Mouse (Mus musculus): ENCODE data around the gene Scn10a. TPM values are rescaled to one million over a fixed set of nuclear protein-coding genes. Genes with fewer than 3 reads are reported as not detected.

Scn10a gene
- total and polyA plus RNA-seq, 2 experiments from 2014 or later, result 0.10 to 0.16 TPM

GRCm38 (mm10) chr9:119578311-119578635 is 140.8 kb downstream of the Scn10a start:
- Histone ChIP-seq H3K9ac (peak overlapping the region; percentile 49), H3K4me1 (ENCODE audit: insufficient read depth) (peaks cover 9% of the 10 kb centered on the region; the same call in 1 of the 2 replicates), H3K27ac (ENCODE audit: low read depth, low read length) (no peak overlapping the region), H3K27me3 (ENCODE audit: insufficient read depth, low read length) (peaks cover 23% of the 10 kb centered on the region), H3K36me3 (ENCODE audit: insufficient read depth) (no peaks in the 10 kb centered on the region), H3K9me3 (ENCODE audit: low read length) (no peaks in the 10 kb centered on the region), H3K4me2 (ENCODE audit: low read depth) (peak overlapping the region; percentile 91), H3K4me3 (ENCODE audit: low read depth, low read length) (peak overlapping the region; percentile 51)
- 2% methylated on average over 23 of the region's 24 CpGs for WGBS
- DNase-seq, result no peak
- no peak for TF ChIP-seq CTCF (IDR thresholded peaks at IDR 0.05; ENCODE audit: low read depth)
- no peak for ATAC-seq

GRCm38 (mm10) chr9:119576977-119577376 is 142.1 kb downstream of the Scn10a start:
- no peak overlapping the region for H3K27ac ChIP-seq (ENCODE audit: low read depth, low read length)

GRCm38 (mm10) chr9:119575732-119576131 is 143.4 kb downstream of the Scn10a start:
- 66% methylated on average over 9 of the region's 9 CpGs for WGBS
- Histone ChIP-seq H3K36me3 (ENCODE audit: insufficient read depth) (no peaks in the 10 kb centered on the region), H3K4me3 (ENCODE audit: low read depth, low read length) (no peak overlapping the region), H3K27ac (ENCODE audit: low read depth, low read length) (no peak overlapping the region), H3K4me2 (ENCODE audit: low read depth) (no peak overlapping the region), H3K4me1 (ENCODE audit: insufficient read depth) (peaks cover 16% of the 10 kb centered on the region; the same call in 1 of the 2 replicates), H3K9ac (no peak overlapping the region), H3K9me3 (ENCODE audit: low read length) (no peaks in the 10 kb centered on the region), H3K27me3 (ENCODE audit: insufficient read depth, low read length) (peaks cover 24% of the 10 kb centered on the region)
- no peak for TF ChIP-seq CTCF (IDR thresholded peaks at IDR 0.05; ENCODE audit: low read depth)
- DNase-seq, result no peak
- ATAC-seq, result no peak

More at GRCm38 (mm10) chr9:119576977-119577376, 142.1 kb downstream of the Scn10a start:
- Histone ChIP-seq H3K4me1 (ENCODE audit: insufficient read depth) (peaks cover 16% of the 10 kb centered on the region; the same call in 1 of the 2 replicates), H3K9ac (no peak overlapping the region), H3K4me2 (ENCODE audit: low read depth) (no peak overlapping the region), H3K9me3 (ENCODE audit: low read length) (no peaks in the 10 kb centered on the region), H3K4me3 (ENCODE audit: low read depth, low read length) (no peak overlapping the region), H3K36me3 (ENCODE audit: insufficient read depth) (no peaks in the 10 kb centered on the region), H3K27me3 (ENCODE audit: insufficient read depth, low read length) (peaks cover 24% of the 10 kb centered on the region)
- ATAC-seq (no peak), DNase-seq (no peak)
- TF ChIP-seq CTCF (IDR thresholded peaks at IDR 0.05; ENCODE audit: low read depth), result no peak
- 82% methylated on average over 2 of the region's 2 CpGs for WGBS

GRCm38 (mm10) chr9:119574366-119574765 is 144.8 kb downstream of the Scn10a start:
- WGBS, result 75% methylated on average over 7 of the region's 7 CpGs
- Histone ChIP-seq H3K9me3 (ENCODE audit: low read length) (no peaks in the 10 kb centered on the region), H3K4me3 (ENCODE audit: low read depth, low read length) (no peak overlapping the region), H3K4me1 (ENCODE audit: insufficient read depth) (peaks cover 16% of the 10 kb centered on the region; the same call in 1 of the 2 replicates), H3K9ac (no peak overlapping the region), H3K36me3 (ENCODE audit: insufficient read depth) (no peaks in the 10 kb centered on the region), H3K4me2 (ENCODE audit: low read depth) (no peak overlapping the region), H3K27me3 (ENCODE audit: insufficient read depth, low read length) (peaks cover 24% of the 10 kb centered on the region), H3K27ac (ENCODE audit: low read depth, low read length) (no peak overlapping the region)
- no peak for TF ChIP-seq CTCF (IDR thresholded peaks at IDR 0.05; ENCODE audit: low read depth)
- DNase-seq, result no peak
- no peak for ATAC-seq

- ATAC-seq (peak; percentile 17; the same call in 1 of the 2 replicates), DNase-seq (no peak)
- H3K36me3 ChIP-seq (ENCODE audit: insufficient read depth), result no peaks in the 10 kb centered on the region
These were observed 146.1 kb downstream of the Scn10a start for GRCm38 (mm10) chr9:119573009-119573408.

GRCm38 (mm10) chr9:119571411-119571888 is 147.7 kb downstream of the Scn10a start:
- H3K27me3 ChIP-seq (ENCODE audit: insufficient read depth, low read length), result peaks cover 10% of the 10 kb centered on the region; the same call in 1 of the 2 replicates
- H3K9me3 ChIP-seq (ENCODE audit: low read length), result no peaks in the 10 kb centered on the region
- ATAC-seq (peak; percentile 69), DNase-seq (peak; percentile 42)
- no peak for TF ChIP-seq CTCF (IDR thresholded peaks at IDR 0.05; ENCODE audit: low read depth)
- peak overlapping the region; percentile 31; the same call in 1 of the 2 replicates for H3K9ac ChIP-seq
- H3K4me1 ChIP-seq (ENCODE audit: insufficient read depth), result 0 out of 2 replicates have a peak, but pooled peaks cover 9% of the 10 kb centered on the region
- peak overlapping the region; percentile 1 for H3K4me3 ChIP-seq (ENCODE audit: low read depth, low read length)
- H3K36me3 ChIP-seq (ENCODE audit: insufficient read depth), result no peaks in the 10 kb centered on the region
- WGBS, result 2% methylated on average over 15 of the region's 15 CpGs
- peak overlapping the region; percentile 44 for H3K4me2 ChIP-seq (ENCODE audit: low read depth)
- no peak overlapping the region for H3K27ac ChIP-seq (ENCODE audit: low read depth, low read length)

More at GRCm38 (mm10) chr9:119573009-119573408, 146.1 kb downstream of the Scn10a start:
- Histone ChIP-seq H3K4me2 (ENCODE audit: low read depth) (no peak overlapping the region), H3K9me3 (ENCODE audit: low read length) (no peaks in the 10 kb centered on the region), H3K4me1 (ENCODE audit: insufficient read depth) (0 out of 2 replicates have a peak, but pooled peaks cover 9% of the 10 kb centered on the region), H3K27me3 (ENCODE audit: insufficient read depth, low read length) (peaks cover 17% of the 10 kb centered on the region), H3K9ac (no peak overlapping the region), H3K4me3 (ENCODE audit: low read depth, low read length) (no peak overlapping the region), H3K27ac (ENCODE audit: low read depth, low read length) (no peak overlapping the region)
- no peak for TF ChIP-seq CTCF (IDR thresholded peaks at IDR 0.05; ENCODE audit: low read depth)
- WGBS, result 23% methylated on average over 14 of the region's 14 CpGs

- no peak for TF ChIP-seq CTCF (IDR thresholded peaks at IDR 0.05; ENCODE audit: low read depth)
- Histone ChIP-seq H3K4me3 (ENCODE audit: low read depth, low read length) (no peak overlapping the region), H3K27ac (ENCODE audit: low read depth, low read length) (no peak overlapping the region), H3K4me2 (ENCODE audit: low read depth) (no peak overlapping the region), H3K4me1 (ENCODE audit: insufficient read depth) (0 out of 2 replicates have a peak, but pooled peaks cover 9% of the 10 kb centered on the region), H3K9ac (no peak overlapping the region), H3K27me3 (ENCODE audit: insufficient read depth, low read length) (peaks cover 10% of the 10 kb centered on the region; the same call in 1 of the 2 replicates), H3K9me3 (ENCODE audit: low read length) (no peaks in the 10 kb centered on the region), H3K36me3 (ENCODE audit: insufficient read depth) (no peaks in the 10 kb centered on the region)
- DNase-seq, result no peak
- WGBS, result 13% methylated on average over 9 of the region's 9 CpGs
- ATAC-seq, result peak; percentile 25; the same call in 1 of the 2 replicates
These were observed 148.5 kb downstream of the Scn10a start for GRCm38 (mm10) chr9:119570652-119571051.
